Mouse (Mus musculus): ENCODE data around the gene Ciao1. TPM values are rescaled to one million over a fixed set of nuclear protein-coding genes. Genes with fewer than 3 reads are reported as not detected.

Gene Ciao1
- total and polyA plus RNA-seq, 3 experiments, result 83.8 to 86.3 TPM; not detected in 1

GRCm38 (mm10) chr2:127255294-127255693 lies 7.7 kb upstream of the Ciao1 start:
- peaks cover 0 to 18% of the 10 kb centered on the region in 2 experiments; a peak in 3 of 4 replicates for H3K36me3 ChIP-seq (ENCODE audit: control insufficient read depth in 1 of 2, insufficient read depth in 2 of 2, low read length in 2 of 2)
- DNase-seq (ENCODE audit: low read depth, low spot score), result no peak
- TF ChIP-seq MYB (IDR thresholded peaks at IDR 0.05; ENCODE audit: low read depth, low read length) (no peak), MEF2A (IDR thresholded peaks at IDR 0.05; ENCODE audit: extremely low read depth, insufficient replicate concordance, low read depth, low read length, poor library complexity, severe bottlenecking) (no peak), POLR2AphosphoS5 (IDR thresholded peaks at IDR 0.05; ENCODE audit: borderline replicate concordance, low read depth, low read length) (no peak)
- H3K27me3 ChIP-seq (ENCODE audit: control insufficient read depth in 1 of 2, insufficient read depth in 2 of 2, low read length in 2 of 2), result no peaks in the 10 kb centered on the region
- peaks cover 13 to 16% of the 10 kb centered on the region in 2 experiments for H3K4me1 ChIP-seq (ENCODE audit: control insufficient read depth in 1 of 2, insufficient read depth in 2 of 2, low read length in 2 of 2)
- no peak overlapping the region for H3K4me3 ChIP-seq (ENCODE audit: control insufficient read depth in 1 of 2, insufficient read depth in 1 of 2, low read depth in 2 of 2, low read length in 2 of 2)
- H3K9ac ChIP-seq (ENCODE audit: control insufficient read depth, low read depth, low read length, poor library complexity, severe bottlenecking), result no peak overlapping the region
- no peak overlapping the region for H3K27ac ChIP-seq (ENCODE audit: control insufficient read depth, low read depth, low read length)
- H3K9me3 ChIP-seq (replicated peaks; ENCODE audit: insufficient read depth, low read length), result no peaks in the 10 kb centered on the region
- 0 out of 2 replicates have a peak, but pooled peaks cover 4% of the 10 kb centered on the region for H3K79me2 ChIP-seq (ENCODE audit: control insufficient read depth, insufficient read depth, low read length, poor library complexity)

DNA sequence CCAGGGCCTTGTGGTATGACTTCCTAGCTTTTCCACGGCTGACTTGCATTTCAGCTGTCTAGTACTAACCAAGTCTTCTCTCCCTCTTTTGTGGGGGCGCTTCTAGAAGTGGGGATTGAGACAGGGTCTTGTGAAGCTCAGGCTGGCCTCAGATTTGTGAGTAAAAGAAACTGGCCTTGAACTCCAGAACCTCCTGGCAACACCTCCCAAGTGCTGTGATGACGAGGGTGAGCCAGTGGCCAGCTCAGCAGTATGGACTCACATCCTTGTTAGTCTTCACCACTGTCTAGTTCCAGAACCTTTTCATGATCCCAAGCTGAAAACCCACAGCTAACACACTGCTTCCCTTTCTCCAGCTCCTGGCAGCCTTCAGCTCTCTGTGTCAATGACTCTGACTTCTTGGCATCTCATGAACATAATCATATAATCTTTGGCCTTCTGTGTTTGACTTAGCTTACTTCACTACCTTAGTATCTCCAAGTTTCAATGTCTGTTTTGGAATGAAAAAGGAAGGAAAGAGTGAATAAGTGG lies 7.1 kb upstream of the Ciao1 start:
- no peak overlapping the region for H3K27ac ChIP-seq (ENCODE audit: control insufficient read depth, low read depth, low read length)
- TF ChIP-seq ETS1 (IDR thresholded peaks at IDR 0.05; ENCODE audit: low read depth, low read length) (no peak), USF2 (IDR thresholded peaks at IDR 0.05; ENCODE audit: borderline replicate concordance in 1 of 2, insufficient read depth in 1 of 2, low read depth in 1 of 2, low read length in 2 of 2) (no peak), MAX (IDR thresholded peaks at IDR 0.05; ENCODE audit: low read length) (no peak), ZKSCAN1 (IDR thresholded peaks at IDR 0.05; ENCODE audit: low read depth, low read length) (no peak), POLR2A (IDR thresholded peaks at IDR 0.05; ENCODE audit: control insufficient read depth in 1 of 2, insufficient read depth in 1 of 2, low read depth in 1 of 2, low read length in 2 of 2, poor library complexity in 1 of 2) (no peak), CTCF (IDR thresholded peaks at IDR 0.05 in 2 of 3, conservative IDR thresholded peaks at IDR 0.05 in 1 of 3; ENCODE audit: control insufficient read depth in 1 of 3, insufficient read depth in 1 of 3, low read depth in 2 of 3, low read length in 3 of 3, poor library complexity in 1 of 3, severe bottlenecking in 1 of 3) (no peak), NRF1 (IDR thresholded peaks at IDR 0.05; ENCODE audit: insufficient read depth, low read depth, low read length, poor library complexity, severe bottlenecking) (no peak), E2F4 (IDR thresholded peaks at IDR 0.05; ENCODE audit: borderline replicate concordance, low read depth, low read length) (no peak), MYC (IDR thresholded peaks at IDR 0.05; ENCODE audit: low read depth, low read length) (no peak), MXI1 (IDR thresholded peaks at IDR 0.05; ENCODE audit: low read depth, low read length) (no peak), TBP (IDR thresholded peaks at IDR 0.05; ENCODE audit: low read depth, low read length) (no peak), GABPA (IDR thresholded peaks at IDR 0.05; ENCODE audit: low read depth, low read length) (no peak), MEF2A (IDR thresholded peaks at IDR 0.05; ENCODE audit: extremely low read depth, insufficient replicate concordance, low read depth, low read length, poor library complexity, severe bottlenecking) (no peak), POLR2AphosphoS2 (IDR thresholded peaks at IDR 0.05; ENCODE audit: low read length) (no peak), POLR2AphosphoS5 (IDR thresholded peaks at IDR 0.05; ENCODE audit: borderline replicate concordance, low read depth, low read length) (no peak), ZC3H11A (IDR thresholded peaks at IDR 0.05; ENCODE audit: low read depth, low read length) (no peak), GATA1 (IDR thresholded peaks at IDR 0.05; ENCODE audit: low read depth, low read length) (no peak), BHLHE40 (IDR thresholded peaks at IDR 0.05; ENCODE audit: borderline replicate concordance, low read depth, low read length) (no peak)
- no peaks in the 10 kb centered on the region for H3K9me3 ChIP-seq (replicated peaks; ENCODE audit: insufficient read depth, low read length)
- peaks cover 15 to 16% of the 10 kb centered on the region in 2 experiments for H3K4me1 ChIP-seq (ENCODE audit: control insufficient read depth in 1 of 2, insufficient read depth in 2 of 2, low read length in 2 of 2)
- peaks cover 0 to 21% of the 10 kb centered on the region in 2 experiments; a peak in 3 of 4 replicates for H3K36me3 ChIP-seq (ENCODE audit: control insufficient read depth in 1 of 2, insufficient read depth in 2 of 2, low read length in 2 of 2)
- H3K9ac ChIP-seq (ENCODE audit: control insufficient read depth, low read depth, low read length, poor library complexity, severe bottlenecking), result no peak overlapping the region
- DNase-seq (ENCODE audit: low read depth, low spot score), result no peak
- no peaks in the 10 kb centered on the region for H3K27me3 ChIP-seq (ENCODE audit: control insufficient read depth in 1 of 2, insufficient read depth in 2 of 2, low read length in 2 of 2)
- H3K4me3 ChIP-seq (ENCODE audit: control insufficient read depth in 1 of 2, insufficient read depth in 1 of 2, low read depth in 2 of 2, low read length in 2 of 2), result no peak overlapping the region
- H3K79me2 ChIP-seq (ENCODE audit: control insufficient read depth, insufficient read depth, low read length, poor library complexity), result 0 out of 2 replicates have a peak, but pooled peaks cover 4% of the 10 kb centered on the region
